Mouse (Mus musculus) cerebellum, adult 18-20 months (tissue): Measurements from ENCODE around the gene Slc2a1.

Experiments used
- DNase-seq, 2 experiments: peaks; one replicate each; pipeline ENCODE4 v3.0.0; 2021

The Slc2a1 gene

GRCm38 (mm10) chr4:119180133-119180707, 71.7 kb downstream of the Slc2a1 start:
- no peak for DNase-seq

DNA sequence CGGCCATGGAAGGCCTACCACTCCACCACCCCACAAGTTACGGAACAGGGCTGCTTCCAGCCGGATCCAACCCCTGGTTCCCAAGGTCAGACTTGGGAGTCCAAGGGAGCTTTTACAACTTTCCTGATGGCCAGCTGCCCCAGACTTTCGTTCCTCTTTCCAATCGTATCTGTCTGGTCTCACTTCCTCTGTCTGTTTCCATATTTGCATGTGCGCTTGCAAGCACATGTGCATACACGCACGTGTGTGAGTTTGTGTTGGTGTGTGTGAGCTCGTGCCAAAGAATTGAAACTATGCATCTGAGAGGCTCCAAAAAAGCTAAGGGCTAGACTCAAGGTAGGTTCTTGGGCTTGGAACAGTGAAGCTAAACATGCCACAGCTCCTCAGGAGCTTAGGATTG, 72.9 kb downstream of the Slc2a1 start:
- no peak for DNase-seq

DNA sequence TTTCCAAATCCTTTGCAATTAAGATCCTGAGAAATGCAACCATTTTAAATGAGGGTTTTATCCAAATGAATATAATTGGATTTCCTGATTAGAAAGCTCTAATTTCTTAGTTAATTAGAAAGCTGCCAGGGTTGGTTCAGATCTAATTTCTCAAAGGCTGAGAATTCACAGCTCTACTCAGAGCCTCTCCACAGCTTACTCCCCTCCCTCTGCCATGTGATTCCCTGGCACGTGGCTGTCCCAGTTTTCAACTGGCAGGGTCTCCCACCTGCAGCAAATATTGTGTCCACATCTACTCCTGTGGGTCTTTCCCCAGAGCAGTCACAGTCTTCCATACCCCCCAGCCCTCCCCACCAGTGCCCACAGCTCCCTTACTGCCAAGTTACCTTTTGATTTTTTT, 75.0 kb downstream of the Slc2a1 start:
- DNase-seq, result no peak

- DNase-seq, result no peak
Observed at GRCm38 (mm10) chr4:119185771-119186170, 77.3 kb downstream of the Slc2a1 start.
